Mouse (Mus musculus): ENCODE results near the gene Thsd4.
"Not testable (repeated sequence)": the region's sequence is repeated elsewhere in the genome, so short reads cannot be mapped to it uniquely, and the experiment has no call there.

Thsd4 gene

GRCm38 (mm10) chr9:60308182-60308581 lies 213.7 kb downstream of the Thsd4 start:
- DNase-seq (ENCODE audit: low read depth, low spot score): no peak

DNA sequence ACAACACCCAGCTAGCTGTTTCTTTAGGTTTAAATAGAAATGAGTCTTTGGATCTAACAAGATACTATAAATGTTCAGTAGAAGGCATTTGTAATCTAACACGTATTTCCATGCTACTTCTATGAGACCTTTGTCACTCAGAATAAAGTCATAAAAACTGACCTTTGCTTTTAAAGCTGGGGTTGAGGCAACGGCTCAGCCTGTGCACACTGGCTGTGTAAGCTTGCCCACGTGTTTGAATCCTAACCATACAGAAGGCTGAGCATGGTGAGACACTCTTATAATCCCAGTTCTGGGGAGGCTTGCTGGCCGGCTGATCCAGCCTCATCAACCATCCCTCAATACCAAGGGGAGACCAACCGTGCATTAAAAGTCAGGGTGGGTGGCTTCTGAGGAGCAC lies 214.4 kb downstream of the Thsd4 start:
- DNase-seq (ENCODE audit: low read depth, low spot score): no peak

DNA sequence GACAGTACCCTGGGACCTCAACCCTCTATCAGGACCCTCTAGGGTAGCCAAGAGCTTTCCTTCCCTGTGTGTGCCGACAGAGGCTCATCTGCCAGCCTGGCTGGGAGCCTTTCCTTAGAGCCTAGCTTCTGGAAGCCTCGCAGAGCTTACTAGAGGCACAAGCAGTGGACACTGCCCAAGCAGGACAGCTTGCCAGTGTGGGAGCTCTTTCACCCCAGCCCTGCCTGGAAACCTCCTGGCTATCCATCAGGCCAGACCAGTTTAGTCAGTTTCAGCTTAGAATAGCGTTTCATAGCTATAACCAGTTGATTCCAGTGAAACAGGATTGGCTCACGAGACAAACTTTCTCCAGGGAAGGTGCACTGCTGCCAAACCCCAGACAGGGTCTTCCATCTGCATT lies 215.6 kb downstream of the Thsd4 start:
- no peak for DNase-seq (ENCODE audit: low read depth, low spot score)

DNA sequence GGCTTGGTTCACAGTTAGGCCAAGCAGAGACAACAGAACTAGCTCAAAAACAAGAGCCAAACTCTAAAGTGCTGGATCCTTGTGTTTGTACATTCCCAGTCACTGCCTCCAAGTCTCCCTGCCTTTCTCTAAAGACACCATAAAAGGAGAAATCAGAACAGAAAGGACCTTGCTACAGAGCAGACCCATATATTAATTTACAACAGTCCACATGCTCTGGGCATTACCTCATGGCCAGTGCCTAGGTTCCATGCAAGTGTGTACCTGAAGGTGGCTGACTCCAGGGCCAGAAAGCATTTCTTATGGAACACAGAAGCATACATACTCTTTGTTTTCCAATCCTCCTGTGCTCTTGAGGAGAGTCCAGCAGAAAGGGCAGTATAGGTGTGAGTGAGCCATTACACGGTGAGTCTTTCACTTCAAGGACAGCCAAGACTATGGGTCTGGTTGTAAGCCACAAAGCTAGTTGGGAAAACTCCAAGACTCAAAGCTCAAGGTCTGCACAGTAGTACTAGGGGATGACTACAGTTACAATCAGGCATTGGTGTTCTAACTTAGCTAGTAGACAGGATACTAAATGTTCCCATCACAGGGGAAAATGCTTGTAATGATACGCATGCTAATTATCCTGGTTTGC lies 216.5 kb downstream of the Thsd4 start:
- no peak for DNase-seq (ENCODE audit: low read depth, low spot score)

DNA sequence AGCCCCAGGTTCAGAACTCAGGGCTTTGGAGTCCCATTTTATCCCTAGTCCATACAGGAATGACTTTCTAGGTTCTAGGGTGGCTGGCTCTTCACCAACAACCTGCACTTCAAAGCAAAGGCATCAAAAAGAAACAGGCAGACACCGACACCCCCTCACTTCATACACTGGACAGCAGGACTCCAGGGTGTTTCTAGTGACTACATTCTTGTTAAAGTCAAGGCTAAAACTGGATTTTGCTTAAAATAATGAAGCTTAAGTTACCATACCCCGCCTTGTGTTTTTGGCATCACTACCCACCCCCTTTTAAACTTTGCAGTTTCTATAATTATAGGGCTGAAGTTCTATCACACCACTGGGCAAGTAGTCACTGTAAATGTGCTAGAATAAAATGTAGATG lies 225.6 kb downstream of the Thsd4 start:
- DNase-seq (ENCODE audit: low read depth, low spot score): no peak

DNA sequence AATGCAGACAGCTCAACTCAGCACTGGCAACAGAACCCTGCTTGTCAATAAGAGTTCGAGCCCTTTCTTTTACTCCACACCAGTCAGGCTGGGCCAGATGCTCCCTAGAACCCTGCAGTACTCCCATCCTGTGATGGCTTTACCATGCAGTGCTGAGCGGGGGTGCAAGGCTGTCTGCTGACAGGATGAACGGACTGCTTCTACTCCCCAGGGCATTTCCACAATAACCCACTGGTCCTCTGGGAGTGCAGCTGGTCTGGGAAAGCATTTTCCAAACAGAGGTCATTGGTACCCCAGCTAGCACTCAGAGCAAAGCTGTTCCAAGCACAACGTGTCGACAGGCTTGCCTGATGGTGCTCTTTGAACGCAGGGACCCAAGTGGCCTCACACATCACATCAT lies 226.6 kb downstream of the Thsd4 start:
- no peak for DNase-seq (ENCODE audit: low read depth, low spot score)

DNA sequence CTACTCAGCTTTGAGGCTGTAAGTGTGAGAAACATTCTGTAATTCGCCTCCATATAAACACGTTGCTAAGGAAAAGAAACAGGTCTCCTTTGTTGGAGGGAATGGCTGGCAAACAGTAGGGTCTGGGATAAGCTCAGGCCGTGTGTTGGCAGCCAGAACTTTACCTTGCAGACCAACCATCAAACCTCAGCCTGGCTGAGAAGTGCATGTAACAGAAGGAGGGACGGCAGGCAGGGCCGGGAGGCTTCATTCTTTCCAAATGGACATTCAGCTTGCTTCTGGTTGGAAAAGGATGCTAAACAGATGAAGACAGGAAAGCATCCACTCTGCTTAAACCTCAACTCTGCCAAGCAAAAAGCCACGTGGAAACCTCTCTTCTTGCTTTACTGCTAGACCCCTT lies 228.7 kb downstream of the Thsd4 start:
- no peak for DNase-seq (ENCODE audit: low read depth, low spot score)

DNA sequence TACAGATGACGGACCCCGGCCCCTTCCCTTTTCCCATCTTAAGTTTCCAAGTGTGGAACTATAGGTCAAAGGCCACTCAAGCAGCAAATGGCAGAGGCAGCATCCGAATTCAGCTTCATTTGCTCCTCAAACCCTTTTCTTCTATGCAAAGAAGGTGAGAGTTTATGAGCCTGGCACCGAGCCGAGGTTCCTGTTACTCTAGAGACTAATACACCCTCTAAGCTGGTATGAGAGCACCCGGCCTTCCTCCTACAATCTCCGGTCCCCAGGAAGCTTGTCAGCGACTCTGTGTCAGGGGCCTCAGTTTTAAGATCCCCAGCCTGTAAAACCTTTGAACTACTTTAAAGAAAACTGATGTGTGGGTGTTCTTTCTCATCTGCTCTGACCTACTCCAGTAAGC lies 231.1 kb downstream of the Thsd4 start:
- DNase-seq (ENCODE audit: low read depth, low spot score): no peak

- no peak for DNase-seq (ENCODE audit: low read depth, low spot score)
These were observed 233.1 kb downstream of the Thsd4 start for GRCm38 (mm10) chr9:60288789-60289188.

GRCm38 (mm10) chr9:60286390-60286789 lies 235.5 kb downstream of the Thsd4 start:
- no peak for DNase-seq (ENCODE audit: low read depth, low spot score)

GRCm38 (mm10) chr9:60285047-60285462 lies 236.8 kb downstream of the Thsd4 start:
- DNase-seq (ENCODE audit: low read depth, low spot score): no peak

- no peak for DNase-seq (ENCODE audit: low read depth, low spot score)
These were observed 237.5 kb downstream of the Thsd4 start for GRCm38 (mm10) chr9:60284318-60284717.

DNA sequence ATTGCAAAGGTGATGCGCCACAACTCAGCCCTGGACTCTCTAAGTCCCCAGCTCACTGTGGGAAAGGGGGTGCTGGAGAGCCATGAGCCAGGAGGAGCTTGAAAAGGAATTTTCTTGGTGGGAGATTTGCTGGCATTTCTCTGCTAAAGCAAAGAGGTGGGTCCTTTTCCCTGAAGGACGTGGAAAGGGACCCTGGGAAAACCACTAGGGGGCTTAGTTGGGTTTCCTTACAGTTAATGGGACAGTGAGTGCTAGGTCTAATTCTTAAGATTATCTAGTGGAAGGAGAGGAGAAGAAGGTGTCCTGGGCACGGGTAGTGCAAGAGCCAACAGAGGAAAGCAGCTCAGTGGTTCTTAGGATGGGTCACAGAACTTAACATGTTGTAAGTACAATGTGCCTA lies 238.3 kb downstream of the Thsd4 start:
- no peak for DNase-seq (ENCODE audit: low read depth, low spot score)

- no peak for DNase-seq (ENCODE audit: low read depth, low spot score)
These were observed 240.6 kb downstream of the Thsd4 start for GRCm38 (mm10) chr9:60281281-60281680.

DNA sequence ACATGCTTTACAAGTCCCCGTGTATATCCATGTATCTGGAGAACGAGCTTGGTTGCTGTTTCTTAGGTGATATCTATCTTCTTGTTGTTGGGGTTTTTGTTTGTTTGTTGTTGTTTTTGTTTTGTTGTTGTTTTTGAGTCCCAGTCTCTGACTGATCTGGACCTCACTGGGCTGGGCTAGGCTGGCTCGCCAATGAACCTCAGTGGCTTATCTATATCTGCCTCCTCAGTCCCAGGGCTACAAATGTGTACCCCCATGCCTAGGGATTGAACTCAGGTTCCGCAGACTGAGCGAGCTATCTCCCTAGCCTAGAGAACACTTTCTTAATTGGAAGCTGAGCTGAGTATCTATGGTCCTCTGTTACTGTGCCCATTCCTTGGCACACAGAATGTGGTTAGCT lies 241.1 kb downstream of the Thsd4 start:
- no peak for DNase-seq (ENCODE audit: low read depth, low spot score)

GRCm38 (mm10) chr9:60279556-60279955 lies 242.3 kb downstream of the Thsd4 start:
- DNase-seq (ENCODE audit: low read depth, low spot score): no peak

DNA sequence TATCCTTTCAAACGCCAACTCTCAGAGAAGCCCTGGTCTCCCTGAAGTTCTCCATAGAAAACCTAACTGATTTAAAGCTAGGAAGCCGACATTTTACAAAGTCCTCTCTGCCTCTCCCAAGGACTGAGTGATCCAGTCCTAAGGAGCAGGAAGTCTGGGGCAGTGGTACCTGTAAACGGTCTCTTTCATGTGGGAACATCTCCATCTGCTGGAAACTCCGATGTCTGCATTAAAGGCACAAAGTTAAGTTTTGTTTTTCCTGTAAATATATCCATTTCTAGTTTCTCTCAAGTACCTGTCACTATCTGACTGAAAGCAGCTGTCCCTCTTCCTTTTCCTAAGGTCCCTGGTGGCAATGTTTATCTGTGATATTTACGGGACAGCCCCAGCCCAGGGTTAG lies 245.5 kb downstream of the Thsd4 start:
- no peak for DNase-seq (ENCODE audit: low read depth, low spot score)

DNA sequence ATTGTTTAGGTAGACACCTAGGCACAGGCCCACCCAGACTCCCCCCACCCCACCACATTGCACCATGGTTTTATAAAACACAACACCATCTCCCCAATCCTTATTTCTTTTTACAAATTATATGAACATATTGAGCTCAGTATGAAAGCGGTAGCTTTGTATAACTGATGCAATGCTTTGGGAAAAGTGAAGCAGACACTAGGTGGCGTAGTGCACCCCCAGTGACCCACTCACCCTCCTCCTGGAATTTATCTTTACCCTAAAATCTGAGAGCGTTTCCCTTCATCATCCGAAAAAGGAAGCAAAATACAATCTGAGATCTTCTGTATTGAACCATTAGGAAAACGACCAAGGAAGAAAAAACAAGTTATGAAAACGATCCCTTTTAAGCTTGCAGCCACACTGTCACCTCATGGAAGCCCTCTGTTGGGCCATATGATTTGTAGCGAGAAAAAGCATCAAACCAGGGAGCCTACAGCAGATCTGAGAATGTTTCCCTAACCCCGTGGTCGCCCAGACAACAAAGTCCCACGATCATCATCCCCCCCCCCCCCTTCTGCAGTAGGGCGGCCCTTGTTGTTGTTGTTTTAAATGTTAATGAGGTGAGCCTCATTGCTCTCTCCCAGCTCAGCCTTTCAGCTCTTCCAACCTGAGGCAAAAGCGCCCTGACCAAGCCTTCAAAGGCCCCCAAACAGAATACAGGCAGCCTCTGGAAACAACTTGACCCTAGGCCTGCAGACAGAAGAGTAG lies 246.3 kb downstream of the Thsd4 start:
- DNase-seq (ENCODE audit: low read depth, low spot score): no peak

DNA sequence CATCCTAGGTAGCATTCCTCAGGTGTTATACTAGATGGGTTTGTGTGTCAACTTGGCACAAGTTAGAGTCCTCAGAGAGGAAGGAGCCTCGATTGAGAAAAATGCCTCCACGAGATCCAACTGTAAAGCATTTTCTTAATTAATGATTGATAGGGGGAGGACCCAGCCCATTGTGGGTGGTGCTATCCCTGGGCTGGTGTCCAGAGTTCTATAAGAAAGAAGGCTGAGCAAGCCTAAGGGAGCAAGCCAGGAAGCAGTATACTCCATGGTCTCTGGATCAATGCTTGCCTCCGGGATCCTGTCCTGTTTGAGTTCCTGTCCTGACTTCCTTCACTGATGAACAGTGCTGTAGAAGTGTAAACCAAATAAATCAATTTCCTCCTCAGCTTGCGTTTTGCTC lies 247.3 kb downstream of the Thsd4 start:
- DNase-seq (ENCODE audit: low read depth, low spot score): no peak

DNA sequence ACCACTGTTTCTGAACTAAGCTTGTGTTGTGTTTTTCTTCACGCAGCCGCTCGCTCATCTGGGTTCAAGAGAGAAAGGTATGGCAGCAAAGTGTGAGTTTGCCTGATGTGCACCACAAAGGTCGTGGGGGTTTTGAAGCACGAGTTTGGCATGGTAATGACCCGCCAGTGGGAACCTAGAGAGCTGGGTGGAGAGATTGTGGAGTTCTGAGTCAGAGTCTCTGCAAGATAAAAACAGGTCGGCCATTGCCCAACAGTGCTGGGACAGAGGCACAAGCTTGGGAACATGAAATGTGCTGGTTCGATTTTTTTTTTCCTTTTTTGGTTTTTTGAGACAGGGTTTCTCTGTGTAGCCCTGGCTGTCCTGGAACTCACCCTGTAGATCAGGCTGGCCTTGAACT lies 249.5 kb downstream of the Thsd4 start:
- DNase-seq (ENCODE audit: low read depth, low spot score): not testable (repeated sequence)

- DNase-seq (ENCODE audit: low read depth, low spot score): no peak
These were observed 249.9 kb downstream of the Thsd4 start for GRCm38 (mm10) chr9:60271940-60272339.

DNA sequence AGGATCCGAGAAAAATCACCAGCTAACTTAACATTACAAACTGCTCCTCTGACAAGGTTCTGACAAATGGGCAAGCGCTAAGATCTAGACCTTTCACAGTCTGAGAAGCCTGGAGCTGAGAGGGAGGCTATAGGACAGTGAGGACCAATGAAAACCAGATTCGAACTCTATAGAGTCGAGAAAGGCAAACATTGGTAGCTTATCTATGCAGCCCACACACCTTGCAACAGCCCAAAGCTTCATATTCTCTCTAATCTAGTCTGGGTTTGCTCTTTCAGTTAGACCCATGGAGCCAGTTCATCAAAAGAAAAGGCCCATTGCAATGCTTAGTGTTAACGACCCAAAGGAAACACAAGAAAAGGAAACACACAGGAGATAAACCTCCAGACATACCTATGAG lies 252.0 kb downstream of the Thsd4 start:
- no peak for DNase-seq (ENCODE audit: low read depth, low spot score)

- DNase-seq (ENCODE audit: low read depth, low spot score): no peak
These were observed 254.6 kb downstream of the Thsd4 start for GRCm38 (mm10) chr9:60267273-60267626.
